Mouse (Mus musculus) small intestine, adult 2 months (tissue): ENCODE measurements around the gene Map1s.

ENCODE experiments used
- CTCF ChIP-seq: fragments of 200-500 bp; IDR thresholded peaks from 2 replicates; pipeline ENCODE4 v1.5.1; 2012; ENCODE audit warnings: low read depth, mild to moderate bottlenecking, control low read depth, inconsistent platforms, low read length, moderate library complexity, mixed read lengths; ENCODE audit not compliant: insufficient replicate concordance, insufficient read length; ENCODE audit errors: extremely low read depth
- POLR2A ChIP-seq: fragments of 200-500 bp; IDR thresholded peaks from 2 replicates; pipeline ENCODE4 v1.6.1; 2012; ENCODE audit warnings: low read depth, mild to moderate bottlenecking, control low read depth, inconsistent platforms, low read length, moderate library complexity

DNA sequence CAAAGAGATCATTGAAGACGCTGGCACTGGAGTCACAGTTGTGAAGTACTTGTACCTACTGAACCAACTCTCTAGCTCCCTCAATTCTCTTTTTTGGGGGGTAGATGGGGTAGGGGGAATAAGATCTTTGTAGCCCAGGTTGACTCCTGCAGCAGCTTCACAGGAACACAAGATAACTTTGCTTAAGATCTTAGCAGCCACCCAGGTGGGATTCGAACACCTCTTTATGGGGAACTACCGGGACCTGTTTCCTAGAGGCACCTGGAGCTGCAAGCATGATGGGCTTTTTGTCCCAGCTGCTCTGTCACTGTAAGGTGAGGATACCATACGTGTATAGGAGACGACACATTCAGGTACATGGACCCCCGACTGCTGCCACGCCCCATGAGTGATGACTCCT, 39.2 kb upstream of the Map1s start:
- TF ChIP-seq POLR2A (no peak), CTCF (no peak)
